Mouse (Mus musculus) neural tube, embryonic 11.5 days (tissue): ENCODE results near the gene Arhgef3. TPM values are rescaled to one million over a fixed set of nuclear protein-coding genes. Genes with fewer than 3 reads are reported as not detected.

Experiments used
- ATAC-seq: fragments of 200-750 bp; cut with Nextera tagmentation; 2 replicates; pipeline ENCODE4 v1.8.0; 2017; ENCODE audit warnings: moderate number of reproducible peaks, mild to moderate bottlenecking, moderate TSS enrichment, moderate library complexity; ENCODE audit not compliant: insufficient read depth, low FRiP score, low TSS enrichment
- DNase-seq: peaks from one replicate; pipeline ENCODE4 v3.0.0-alpha.2; 2015; ENCODE audit warnings: low spot score
- H3K27ac ChIP-seq: fragments of 300-500 bp; sonication (generic); 2 replicates; pipeline ENCODE4 v1.5.1; 2014; ENCODE audit warnings: low read depth, mild to moderate bottlenecking, low read length
- H3K27me3 ChIP-seq: fragments of 300-500 bp; sonication (generic); 2 replicates; pipeline ENCODE4 v1.6.1; 2014; ENCODE audit warnings: mild to moderate bottlenecking, low read length, mixed read lengths; ENCODE audit not compliant: control insufficient read depth, insufficient read depth
- H3K36me3 ChIP-seq: fragments of 300-500 bp; sonication (generic); 2 replicates; pipeline ENCODE4 v1.6.1; 2014; ENCODE audit warnings: mild to moderate bottlenecking, low read length, moderate library complexity, mixed read lengths; ENCODE audit not compliant: control insufficient read depth, insufficient read depth
- H3K4me1 ChIP-seq: fragments of 300-500 bp; sonication (generic); 2 replicates; pipeline ENCODE4 v1.6.1; 2014; ENCODE audit warnings: low read length, mixed read lengths; ENCODE audit not compliant: control insufficient read depth, insufficient read depth
- H3K4me2 ChIP-seq: fragments of 300-500 bp; sonication (generic); 2 replicates; pipeline ENCODE4 v1.6.1; 2014; ENCODE audit warnings: low read depth, mild to moderate bottlenecking, moderate library complexity
- H3K4me3 ChIP-seq: fragments of 300-500 bp; sonication (generic); 2 replicates; pipeline ENCODE4 v1.5.1; 2014; ENCODE audit warnings: low read depth, low read length
- H3K9ac ChIP-seq: fragments of 300-500 bp; sonication (generic); 2 replicates; pipeline ENCODE4 v1.6.1; 2014; ENCODE audit warnings: mild to moderate bottlenecking, low read length
- H3K9me3 ChIP-seq: fragments of 300-500 bp; sonication (generic); 2 replicates; pipeline ENCODE4 v1.6.1; 2016; ENCODE audit warnings: low read length; ENCODE audit not compliant: control insufficient read depth
- WGBS: fragments of 180-500 bp; shearing (Covaris S2); extraction: QIAGEN DNeasy Blood & Tissue Kit; methylation state at CpG from one replicate; pipeline ENCODE4 v1.1.7; 2014; 5-methylcytosine and 5-hydroxymethylcytosine counted together
- microRNA-seq: library from miRNA; unstranded; fragments of <30 nt; microRNA quantifications from one replicate; pipeline ENCODE4, GENCODE M21; 2016
- polyA plus RNA-seq: library from polyadenylated mRNA; unstranded; fragments of >200 nt; fragmentation: Nextera tagmentation; extraction: Ambion mirVana; gene quantifications from 2 replicates; pipeline ENCODE4 v1.2.1, GENCODE M21; 2014

Arhgef3 gene
- polyA plus RNA-seq, 1 experiment from 2014 or later: 5.1 TPM

DNA sequence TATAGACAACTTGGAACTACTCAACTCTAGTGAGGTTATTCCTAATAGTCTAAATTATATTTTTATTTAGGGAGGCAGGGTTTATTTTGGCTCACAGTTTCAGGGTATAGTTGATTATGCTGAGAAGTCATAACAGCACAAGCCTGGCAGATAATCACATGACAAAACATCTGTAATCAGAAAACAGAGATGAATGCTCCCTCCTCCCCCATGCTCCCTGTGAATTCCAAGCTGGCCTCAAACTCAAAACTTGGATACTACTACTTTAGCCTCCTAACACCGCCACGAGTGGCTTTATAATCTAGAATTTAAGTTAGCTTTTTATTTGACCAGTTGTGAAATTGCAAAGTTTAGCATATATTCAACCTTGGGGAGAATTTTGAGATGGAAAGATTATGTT lies 317.4 kb downstream of the Arhgef3 start:
- no peak overlapping the region for H3K4me2 ChIP-seq
- H3K27ac ChIP-seq: no peak overlapping the region
- peaks cover 2% of the 10 kb centered on the region; the same call in 1 of the 2 replicates for H3K9me3 ChIP-seq
- WGBS: 100% methylated on average over 2 of the region's 2 CpGs
- ATAC-seq (no peak), DNase-seq (no peak)
- H3K4me1 ChIP-seq: no peaks in the 10 kb centered on the region
- H3K27me3 ChIP-seq: no peaks in the 10 kb centered on the region
- H3K9ac ChIP-seq: no peak overlapping the region
- no peak overlapping the region for H3K4me3 ChIP-seq
- peaks cover 2% of the 10 kb centered on the region; the same call in 1 of the 2 replicates for H3K36me3 ChIP-seq

DNA sequence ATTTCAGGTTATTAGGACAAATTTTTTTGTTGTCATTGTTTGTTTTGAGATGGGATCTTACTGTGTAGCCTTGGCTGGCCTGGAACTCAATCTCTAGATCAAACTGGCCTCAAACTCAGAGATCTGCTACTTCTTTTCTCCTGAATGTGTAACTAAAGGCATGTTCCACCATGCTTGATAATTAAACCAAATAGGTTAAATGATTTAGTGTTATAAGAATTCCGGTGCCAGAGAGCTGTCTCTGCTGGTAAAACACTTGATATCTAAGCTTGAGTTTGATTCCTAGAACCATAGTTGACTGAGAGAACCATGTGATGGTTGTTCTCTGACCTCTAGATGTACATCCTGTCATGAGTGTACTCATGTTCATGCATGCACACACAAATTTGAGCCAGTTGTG lies 321.4 kb downstream of the Arhgef3 start:
- Histone ChIP-seq H3K27me3 (no peaks in the 10 kb centered on the region), H3K9ac (no peak overlapping the region), H3K27ac (no peak overlapping the region), H3K36me3 (peaks cover 2% of the 10 kb centered on the region; the same call in 1 of the 2 replicates), H3K4me3 (no peak overlapping the region), H3K4me2 (no peak overlapping the region), H3K4me1 (no peaks in the 10 kb centered on the region), H3K9me3 (no peaks in the 10 kb centered on the region)
- 97% methylated on average over 1 of the region's 1 CpGs for WGBS
- DNase-seq (no peak), ATAC-seq (no peak)

DNA sequence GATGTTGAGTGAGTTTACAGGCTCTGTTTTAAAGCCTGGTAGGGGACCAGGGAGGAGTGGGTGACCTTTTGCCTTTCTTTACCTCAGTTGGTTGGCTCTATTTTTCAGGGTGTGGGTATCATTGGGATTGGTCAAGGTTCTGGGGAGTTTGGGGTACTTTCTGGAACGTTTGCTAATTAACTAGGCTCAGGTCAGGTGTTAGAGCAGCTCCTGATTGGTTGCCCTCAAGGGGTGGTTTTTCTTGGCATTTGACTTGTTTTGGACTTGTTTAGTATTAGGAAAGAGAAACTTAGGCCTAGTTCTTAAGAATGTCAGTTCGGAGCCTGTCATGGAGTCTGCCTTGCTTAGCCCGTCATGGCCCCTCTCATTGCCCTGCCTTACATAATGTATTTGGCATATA lies 322.1 kb downstream of the Arhgef3 start:
- Histone ChIP-seq H3K27me3 (no peaks in the 10 kb centered on the region), H3K4me2 (no peak overlapping the region), H3K27ac (no peak overlapping the region), H3K9ac (no peak overlapping the region), H3K4me3 (no peak overlapping the region), H3K4me1 (no peaks in the 10 kb centered on the region), H3K36me3 (peaks cover 2% of the 10 kb centered on the region; the same call in 1 of the 2 replicates), H3K9me3 (no peaks in the 10 kb centered on the region)
- 91% methylated on average over 3 of the region's 3 CpGs for WGBS
- DNase-seq (no peak), ATAC-seq (no peak)

DNA sequence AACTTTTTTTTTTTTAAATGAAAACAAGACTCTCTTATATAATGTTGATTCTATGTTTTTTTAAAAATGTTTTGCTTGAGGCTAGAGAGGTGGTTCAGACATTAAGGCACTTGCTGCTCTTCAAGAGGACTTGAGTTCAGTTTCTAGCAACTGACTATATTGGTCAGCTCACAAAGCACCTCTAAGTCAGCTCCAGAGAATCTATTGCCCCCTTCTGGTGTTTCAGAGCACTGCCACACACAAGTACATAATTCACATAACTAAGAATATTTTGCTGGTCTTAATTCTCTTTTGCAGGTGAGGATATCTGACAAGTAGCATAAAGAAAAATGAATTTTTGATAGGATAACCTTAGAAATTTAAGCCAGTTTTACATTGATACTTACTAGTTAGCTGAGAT lies 326.2 kb downstream of the Arhgef3 start:
- no peaks in the 10 kb centered on the region for H3K27me3 ChIP-seq
- DNase-seq (no peak), ATAC-seq (no peak)
- no peak overlapping the region for H3K9ac ChIP-seq
- no peak overlapping the region for H3K4me2 ChIP-seq
- no peak overlapping the region for H3K27ac ChIP-seq
- H3K9me3 ChIP-seq: no peaks in the 10 kb centered on the region
- no peak overlapping the region for H3K4me3 ChIP-seq
- peaks cover 2% of the 10 kb centered on the region; the same call in 1 of the 2 replicates for H3K36me3 ChIP-seq
- H3K4me1 ChIP-seq: no peaks in the 10 kb centered on the region

DNA sequence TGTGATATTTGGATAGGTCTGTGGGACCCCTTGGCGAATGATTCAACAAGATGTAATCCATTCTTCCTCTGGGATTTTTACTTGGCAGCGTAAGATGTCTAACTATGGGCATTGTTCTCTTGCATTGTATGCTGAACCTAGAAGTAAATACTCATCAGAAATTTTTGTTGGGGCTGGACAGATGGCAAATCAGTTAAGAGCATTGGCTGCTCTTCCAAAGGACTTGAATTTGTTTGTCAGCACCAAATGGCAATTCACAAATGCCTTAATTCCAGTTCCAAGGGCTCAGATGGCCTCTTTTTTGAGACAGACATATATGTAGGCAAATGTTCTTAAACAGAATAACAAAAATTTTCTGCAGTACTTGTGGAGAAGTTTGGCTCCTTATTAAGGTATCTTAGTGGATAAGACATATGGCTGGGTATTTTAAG lies 330.2 kb downstream of the Arhgef3 start:
- H3K9me3 ChIP-seq: no peaks in the 10 kb centered on the region
- no peaks in the 10 kb centered on the region; the same call in 1 of the 2 replicates for H3K36me3 ChIP-seq
- no peak overlapping the region for H3K9ac ChIP-seq
- H3K4me3 ChIP-seq: no peak overlapping the region
- no peaks in the 10 kb centered on the region for H3K27me3 ChIP-seq
- ATAC-seq: no peak
- 84% methylated on average over 2 of the region's 2 CpGs for WGBS
- H3K4me2 ChIP-seq: no peak overlapping the region
- no peaks in the 10 kb centered on the region for H3K4me1 ChIP-seq
- no peak for DNase-seq
- H3K27ac ChIP-seq: no peak overlapping the region

DNA sequence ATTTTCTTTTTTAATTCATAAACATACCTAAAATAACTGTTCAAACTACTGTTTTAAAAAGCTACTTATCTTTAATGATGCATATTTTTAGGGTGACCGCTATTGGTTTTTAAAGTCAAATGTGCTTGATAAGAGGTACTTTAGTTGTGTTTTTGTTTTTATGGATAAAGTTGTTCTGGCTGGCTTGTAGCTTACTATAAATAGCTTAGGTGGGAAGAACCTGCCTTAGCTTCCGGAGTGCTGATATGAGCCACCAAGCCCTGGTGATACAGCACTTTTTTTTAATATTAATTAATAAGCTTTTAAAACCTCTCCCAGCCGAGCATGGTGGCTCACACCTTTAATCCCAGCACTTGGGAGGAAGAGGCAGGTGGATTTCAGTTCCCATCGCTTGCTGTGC lies 332.3 kb downstream of the Arhgef3 start:
- no peak overlapping the region for H3K9ac ChIP-seq
- H3K4me2 ChIP-seq: no peak overlapping the region
- H3K27ac ChIP-seq: no peak overlapping the region
- H3K9me3 ChIP-seq: no peaks in the 10 kb centered on the region
- H3K36me3 ChIP-seq: no peaks in the 10 kb centered on the region; the same call in 1 of the 2 replicates
- no peak overlapping the region for H3K4me3 ChIP-seq
- ATAC-seq (no peak), DNase-seq (no peak)
- H3K4me1 ChIP-seq: no peaks in the 10 kb centered on the region
- no peaks in the 10 kb centered on the region for H3K27me3 ChIP-seq
- WGBS: 90% methylated on average over 4 of the region's 4 CpGs

Small RNA genes lying within 50 kb of the gene (microRNA-seq; reads per million reads assigned to microRNA genes)
- not detected for gene Gm23633

Other genes starting within 250 kb of the Arhgef3 start
- gene Asb14, start 220.3 kb upstream of the Arhgef3 start, polyA plus RNA-seq: not detected in 2 replicates
- gene Appl1, start 143.7 kb upstream of the Arhgef3 start, polyA plus RNA-seq: 32.7 and 39.2 TPM in 2 replicates
- not detected in 2 replicates for gene Hesx1, start 120.5 kb upstream of the Arhgef3 start, polyA plus RNA-seq
- 3.7 and 4.1 TPM in 2 replicates for gene Il17rd, start 76.0 kb upstream of the Arhgef3 start, polyA plus RNA-seq